Mouse (Mus musculus): ENCODE measurements around the gene Zfp414. TPM values are rescaled to one million over a fixed set of nuclear protein-coding genes. Genes with fewer than 3 reads are reported as not detected.
A peak's percentile ranks its signal among the peaks of the same experiment; 100 is the strongest.

Zfp414 gene
- total RNA-seq, 2 experiments from 2014 or later, result 9.9 to 13.1 TPM

- DNase-seq, result no peak
- intact Hi-C loops (cut with DNase I; ENCODE audit: low total_unique reads), result no loop called here
Measured at GRCm38 (mm10) chr17:33639743-33640142, 10.9 kb downstream of the Zfp414 start.

- no peak for DNase-seq
- intact Hi-C loops (cut with DNase I; ENCODE audit: low total_unique reads), result no loop called here
Measured at GRCm38 (mm10) chr17:33644068-33644467, 15.2 kb downstream of the Zfp414 start.

- intact Hi-C loops (cut with DNase I; ENCODE audit: low total_unique reads), result no loop called here
- no peak for DNase-seq
Measured at GRCm38 (mm10) chr17:33645073-33645472, 16.2 kb downstream of the Zfp414 start.

GRCm38 (mm10) chr17:33649781-33650475, 21.0 kb downstream of the Zfp414 start:
- DNase-seq, result no peak

GRCm38 (mm10) chr17:33666813-33667212, 37.9 kb downstream of the Zfp414 start:
- intact Hi-C loops (cut with DNase I; ENCODE audit: low total_unique reads), result no loop called here
- no peak for DNase-seq

More at GRCm38 (mm10) chr17:33649781-33650475, 21.0 kb downstream of the Zfp414 start:
- intact Hi-C loops (cut with DNase I; ENCODE audit: low total_unique reads), result no loop called here

- no peak for DNase-seq
- intact Hi-C loops (cut with DNase I; ENCODE audit: low total_unique reads), result no loop called here
Measured at GRCm38 (mm10) chr17:33669681-33670080, 40.8 kb downstream of the Zfp414 start.

GRCm38 (mm10) chr17:33673837-33674236, 44.9 kb downstream of the Zfp414 start:
- no peak for DNase-seq
- intact Hi-C loops (cut with DNase I; ENCODE audit: low total_unique reads), result no loop called here

- DNase-seq, result peak; percentile 20
Measured at GRCm38 (mm10) chr17:33675452-33675851, 46.6 kb downstream of the Zfp414 start.

GRCm38 (mm10) chr17:33676086-33676485, 47.2 kb downstream of the Zfp414 start:
- no peak for DNase-seq
- intact Hi-C loops (cut with DNase I; ENCODE audit: low total_unique reads), result no loop called here

More at GRCm38 (mm10) chr17:33675452-33675851, 46.6 kb downstream of the Zfp414 start:
- intact Hi-C loops (cut with DNase I; ENCODE audit: low total_unique reads), result no loop called here

- intact Hi-C loops (cut with DNase I; ENCODE audit: low total_unique reads), result no loop called here
Measured at GRCm38 (mm10) chr17:33678771-33679170, 49.9 kb downstream of the Zfp414 start.

More at GRCm38 (mm10) chr17:33678771-33679170, 49.9 kb downstream of the Zfp414 start:
- no peak for DNase-seq

Other genes with a start within 250 kb of the Zfp414 start
- 1 to 10 TPM; 4.1 to 4.4 TPM for gene Zfp101, start 234.4 kb upstream of the Zfp414 start, total RNA-seq (2021)
- not detected for gene Actl9, start 196.2 kb upstream of the Zfp414 start, total RNA-seq (2021)
- 10 to 100 TPM; 17.3 to 19.1 TPM for gene Adamts10, start 104.9 kb upstream of the Zfp414 start, total RNA-seq (2021)
- gene Myo1f, start 73.4 kb upstream of the Zfp414 start, total RNA-seq (2021), result 1 to 10 TPM in 1 of 2 experiments, under 1 TPM in 1; 0.93 to 1.4 TPM
- not detected for gene Pram1, start 9.0 kb downstream of the Zfp414 start, total RNA-seq (2021)
- gene Hnrnpm, start 57.8 kb downstream of the Zfp414 start, total RNA-seq (2021), result 10 to 100 TPM; 58.8 to 69.1 TPM
- gene March2, start 89.6 kb downstream of the Zfp414 start, total RNA-seq (2021), result 10 to 100 TPM; 76.0 to 78.6 TPM
- gene Rab11b, start 131.4 kb downstream of the Zfp414 start, total RNA-seq (2021), result 100 to 1,000 TPM; 154 to 159 TPM
- gene Angptl4, start 152.7 kb downstream of the Zfp414 start, total RNA-seq (2021), result 10 to 100 TPM in 1 of 2 experiments, 1 to 10 TPM in 1; 9.6 to 25.8 TPM
- 10 to 100 TPM; 20.8 to 35.1 TPM for gene Kank3, start 181.4 kb downstream of the Zfp414 start, total RNA-seq (2021)
- 100 to 1,000 TPM; 867 to 957 TPM for gene Rps28, start 195.5 kb downstream of the Zfp414 start, total RNA-seq (2021)
- 100 to 1,000 TPM; 327 to 338 TPM for gene Ndufa7, start 195.5 kb downstream of the Zfp414 start, total RNA-seq (2021)
- gene Cd320, start 214.0 kb downstream of the Zfp414 start, total RNA-seq (2021), result 10 to 100 TPM; 17.6 to 19.8 TPM
- not detected for gene Gm7029, start 244.7 kb downstream of the Zfp414 start, total RNA-seq (2021)

All from gastrocnemius, postnatal 14 days (tissue).